Mouse (Mus musculus) embryonic facial prominence, embryonic 13.5 days (tissue): Measurements from ENCODE around the gene Ccl3. TPM values are rescaled to one million over a fixed set of nuclear protein-coding genes. Genes with fewer than 3 reads are reported as not detected.
A peak's percentile ranks its signal among the peaks of the same experiment; 100 is the strongest.

Experiments
- ATAC-seq: fragments of 200-750 bp; cut with Nextera tagmentation; 2 replicates; pipeline ENCODE4 v1.8.0; 2017; ENCODE audit warnings: low read depth; ENCODE audit not compliant: insufficient number of reproducible peaks, insufficient read depth, low FRiP score, low TSS enrichment
- H3K27ac ChIP-seq: fragments of 300-500 bp; sonication (generic); 2 replicates; pipeline ENCODE4 v1.5.1; 2015; ENCODE audit warnings: moderate library complexity, mild to moderate bottlenecking, inconsistent platforms
- H3K27me3 ChIP-seq: fragments of 300-500 bp; sonication (generic); 2 replicates; pipeline ENCODE4 v1.6.1; 2015; ENCODE audit warnings: mild to moderate bottlenecking, inconsistent platforms
- H3K36me3 ChIP-seq: fragments of 300-500 bp; sonication (generic); 2 replicates; pipeline ENCODE4 v1.6.1; 2015; ENCODE audit warnings: mild to moderate bottlenecking, inconsistent platforms
- H3K4me1 ChIP-seq: fragments of 300-500 bp; sonication (generic); 2 replicates; pipeline ENCODE4 v1.6.1; 2015; ENCODE audit warnings: inconsistent platforms
- H3K4me2 ChIP-seq: fragments of 300-500 bp; sonication (generic); 2 replicates; pipeline ENCODE4 v1.6.1; 2015; ENCODE audit warnings: moderate library complexity, mild to moderate bottlenecking, inconsistent platforms
- H3K4me3 ChIP-seq: fragments of 300-500 bp; sonication (generic); 2 replicates; pipeline ENCODE4 v1.5.1; 2015; ENCODE audit warnings: mild to moderate bottlenecking, inconsistent platforms
- H3K9ac ChIP-seq: fragments of 300-500 bp; sonication (generic); 2 replicates; pipeline ENCODE4 v1.6.1; 2015; ENCODE audit warnings: mild to moderate bottlenecking, inconsistent platforms
- H3K9me3 ChIP-seq: fragments of 300-500 bp; sonication (generic); 2 replicates; pipeline ENCODE4 v1.6.1; 2016; ENCODE audit warnings: inconsistent platforms
- WGBS: fragments of 180-500 bp; shearing (Covaris S2); methylation state at CpG from one replicate; pipeline ENCODE4 v1.1.7; 2015; ENCODE audit warnings: mixed read lengths; 5-methylcytosine and 5-hydroxymethylcytosine counted together
- polyA plus RNA-seq: library from polyadenylated mRNA; unstranded; fragments of >200 nt; fragmentation: Nextera tagmentation; extraction: Ambion mirVana; gene quantifications from 2 replicates; pipeline ENCODE4 v1.2.1, GENCODE M21; 2015

Ccl3 gene
- polyA plus RNA-seq, 1 experiment from 2014 or later = 0.38 TPM

DNA sequence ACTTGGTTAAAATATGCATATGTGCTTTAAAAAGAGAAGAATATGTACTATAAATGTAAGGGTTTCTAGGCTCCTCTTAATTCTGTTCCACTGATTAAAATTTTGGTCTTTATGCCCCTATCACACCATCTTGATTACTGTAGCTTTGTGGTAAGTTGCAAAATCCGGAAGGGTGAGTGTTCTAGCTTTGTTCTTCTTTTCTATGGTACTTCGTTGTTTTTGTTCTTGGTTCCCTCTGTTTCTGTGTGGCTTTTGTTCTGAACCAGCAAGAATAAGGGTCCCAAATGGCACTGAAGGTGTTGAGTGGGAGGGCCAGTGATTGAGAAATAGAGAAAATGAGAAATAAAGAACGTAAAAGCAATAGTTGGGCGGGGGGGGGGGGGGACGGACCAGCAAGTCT, 30.9 kb downstream of the Ccl3 start:
- WGBS = 71% methylated on average over 5 of the region's 5 CpGs
- Histone ChIP-seq H3K4me2 (no peak overlapping the region), H3K4me1 (no peaks in the 10 kb centered on the region), H3K9ac (no peak overlapping the region), H3K9me3 (no peaks in the 10 kb centered on the region), H3K27ac (no peak overlapping the region), H3K27me3 (no peaks in the 10 kb centered on the region), H3K36me3 (no peaks in the 10 kb centered on the region), H3K4me3 (no peak overlapping the region)
- ATAC-seq = no peak

DNA sequence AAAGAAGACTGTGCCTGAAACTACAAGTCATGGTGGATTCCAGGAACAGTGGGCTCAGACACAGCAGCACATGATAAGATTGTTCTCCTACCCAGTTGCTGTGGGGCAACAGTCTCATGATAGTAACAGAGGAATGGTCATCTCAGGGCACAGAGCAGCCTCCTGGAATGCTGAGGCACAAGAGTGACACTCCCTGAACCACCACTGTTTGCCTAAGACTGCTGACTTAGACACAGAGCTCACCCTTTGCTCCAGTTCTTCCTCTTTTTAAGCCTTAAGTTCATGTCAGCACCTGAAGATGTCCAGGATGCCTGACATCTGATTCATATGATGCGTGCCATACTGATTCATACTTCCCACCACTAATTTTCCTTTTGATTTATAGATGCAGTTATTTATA, 32.6 kb downstream of the Ccl3 start:
- no peak overlapping the region for H3K4me2 ChIP-seq
- no peaks in the 10 kb centered on the region for H3K4me1 ChIP-seq
- no peak overlapping the region for H3K27ac ChIP-seq
- no peak overlapping the region for H3K9ac ChIP-seq
- no peak for ATAC-seq
- H3K36me3 ChIP-seq = no peaks in the 10 kb centered on the region
- H3K9me3 ChIP-seq = no peaks in the 10 kb centered on the region
- H3K27me3 ChIP-seq = no peaks in the 10 kb centered on the region
- no peak overlapping the region for H3K4me3 ChIP-seq
- 78% methylated on average over 1 of the region's 1 CpGs for WGBS

DNA sequence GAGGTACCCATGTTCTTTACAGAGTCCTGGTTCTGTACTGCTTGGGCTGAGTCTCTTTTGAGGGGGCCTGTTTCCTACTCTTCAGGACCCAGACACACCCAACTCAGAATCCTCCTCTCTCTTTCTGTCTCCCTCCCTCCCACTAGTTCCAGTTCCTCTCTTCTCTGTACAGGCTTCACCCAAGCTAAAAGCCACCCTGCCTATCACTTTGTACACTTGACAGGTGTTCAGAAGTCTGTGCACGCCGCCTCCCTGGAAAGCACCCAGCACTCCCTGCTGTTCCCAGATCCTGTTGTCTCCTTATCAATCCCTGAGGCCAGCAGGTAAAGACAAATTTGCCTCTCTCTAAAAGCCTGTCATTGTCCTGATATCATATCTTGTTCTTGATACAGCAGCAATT, 38.3 kb downstream of the Ccl3 start:
- ATAC-seq = no peak
- H3K9me3 ChIP-seq = no peaks in the 10 kb centered on the region

DNA sequence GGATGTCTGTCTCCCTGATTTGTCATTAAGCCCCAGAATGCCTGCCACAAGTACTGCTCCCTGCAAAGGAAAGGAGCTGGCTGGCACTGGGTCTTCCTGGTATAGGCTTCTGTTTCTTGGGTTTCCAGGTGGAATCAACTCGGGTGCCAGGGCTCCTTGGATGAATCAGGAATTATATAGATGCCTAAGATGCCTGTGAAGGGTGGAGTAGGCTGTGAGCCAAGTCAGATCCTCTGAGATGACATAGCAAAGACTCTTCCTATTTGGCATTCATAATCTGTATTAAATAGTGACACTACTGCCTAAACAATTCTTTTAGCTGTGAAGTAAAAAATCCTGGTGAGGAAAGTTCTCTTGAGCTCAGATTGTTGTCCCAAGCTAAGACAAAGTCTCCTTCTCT, 42.8 kb downstream of the Ccl3 start:
- no peak overlapping the region for H3K9ac ChIP-seq
- no peak for ATAC-seq
- H3K9me3 ChIP-seq = no peaks in the 10 kb centered on the region

More for the DNA sequence above, 38.3 kb downstream of the Ccl3 start:
- Histone ChIP-seq H3K4me3 (no peak overlapping the region), H3K9ac (no peak overlapping the region), H3K36me3 (no peaks in the 10 kb centered on the region), H3K27me3 (no peaks in the 10 kb centered on the region), H3K4me1 (no peaks in the 10 kb centered on the region), H3K27ac (no peak overlapping the region), H3K4me2 (no peak overlapping the region)
- 72% methylated on average over 2 of the region's 2 CpGs for WGBS

DNA sequence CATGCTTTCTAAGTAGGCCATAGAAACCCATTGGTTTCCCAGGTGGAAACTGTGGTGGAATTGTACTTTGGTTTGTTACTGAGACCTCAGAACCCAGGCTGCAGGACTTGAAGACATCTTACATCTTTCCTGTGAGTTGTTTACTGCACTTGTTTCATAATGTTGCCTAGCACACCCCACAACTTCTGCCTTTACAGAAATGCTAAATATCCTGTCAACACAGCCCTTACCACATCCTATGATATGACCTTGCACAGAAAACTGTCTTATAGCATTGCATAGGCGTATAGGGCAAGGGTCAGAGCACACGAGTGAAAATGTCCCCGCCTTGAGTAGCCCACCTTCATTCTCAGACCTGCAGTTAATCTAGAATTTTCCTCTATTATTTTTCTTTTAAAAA, 43.6 kb downstream of the Ccl3 start:
- no peaks in the 10 kb centered on the region for H3K9me3 ChIP-seq
- 90% methylated on average over 3 of the region's 3 CpGs for WGBS
- no peak overlapping the region for H3K27ac ChIP-seq
- no peaks in the 10 kb centered on the region for H3K27me3 ChIP-seq
- H3K36me3 ChIP-seq = no peaks in the 10 kb centered on the region
- no peak overlapping the region for H3K4me3 ChIP-seq
- H3K9ac ChIP-seq = no peak overlapping the region
- no peaks in the 10 kb centered on the region for H3K4me1 ChIP-seq
- no peak for ATAC-seq
- no peak overlapping the region for H3K4me2 ChIP-seq

More for the DNA sequence above, 42.8 kb downstream of the Ccl3 start:
- no peaks in the 10 kb centered on the region for H3K27me3 ChIP-seq
- no peak overlapping the region for H3K27ac ChIP-seq
- H3K4me2 ChIP-seq = no peak overlapping the region
- no peak overlapping the region for H3K4me3 ChIP-seq
- 48% methylated on average over 1 of the region's 1 CpGs for WGBS
- H3K4me1 ChIP-seq = no peaks in the 10 kb centered on the region
- H3K36me3 ChIP-seq = no peaks in the 10 kb centered on the region

- H3K4me3 ChIP-seq = no peak overlapping the region
- no peaks in the 10 kb centered on the region for H3K9me3 ChIP-seq
- 88% methylated on average over 4 of the region's 4 CpGs for WGBS
- H3K36me3 ChIP-seq = no peaks in the 10 kb centered on the region
- no peak overlapping the region for H3K9ac ChIP-seq
- H3K4me2 ChIP-seq = no peak overlapping the region
- H3K27ac ChIP-seq = no peak overlapping the region
- H3K4me1 ChIP-seq = no peaks in the 10 kb centered on the region
- ATAC-seq = no peak
- H3K27me3 ChIP-seq = no peaks in the 10 kb centered on the region
Measured at GRCm38 (mm10) chr11:83604698-83605097, 44.5 kb downstream of the Ccl3 start.

DNA sequence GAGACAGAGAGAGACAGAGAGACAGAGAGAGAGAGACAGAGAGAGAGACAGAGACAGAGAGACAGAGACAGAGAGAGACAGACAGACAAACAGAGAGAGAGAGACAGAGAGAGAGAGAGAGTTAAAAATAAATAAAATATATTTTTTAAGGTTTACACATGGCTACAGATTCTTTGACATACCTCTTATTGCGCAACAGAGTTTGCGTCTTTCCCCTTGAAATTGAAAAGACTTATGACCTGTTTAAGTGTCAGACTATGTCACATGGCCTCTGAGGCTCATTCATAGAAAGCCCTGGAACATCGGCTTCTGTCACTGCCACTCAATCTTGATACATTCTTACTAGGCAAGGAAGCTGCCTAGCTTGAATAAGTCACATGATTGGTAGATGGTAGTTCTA, 45.8 kb downstream of the Ccl3 start:
- Histone ChIP-seq H3K4me2 (no peak overlapping the region), H3K9me3 (no peaks in the 10 kb centered on the region), H3K36me3 (no peaks in the 10 kb centered on the region), H3K4me1 (no peaks in the 10 kb centered on the region), H3K9ac (no peak overlapping the region), H3K27ac (no peak overlapping the region), H3K4me3 (no peak overlapping the region), H3K27me3 (no peaks in the 10 kb centered on the region)
- WGBS = 88% methylated on average over 3 of the region's 3 CpGs
- ATAC-seq = no peak

DNA sequence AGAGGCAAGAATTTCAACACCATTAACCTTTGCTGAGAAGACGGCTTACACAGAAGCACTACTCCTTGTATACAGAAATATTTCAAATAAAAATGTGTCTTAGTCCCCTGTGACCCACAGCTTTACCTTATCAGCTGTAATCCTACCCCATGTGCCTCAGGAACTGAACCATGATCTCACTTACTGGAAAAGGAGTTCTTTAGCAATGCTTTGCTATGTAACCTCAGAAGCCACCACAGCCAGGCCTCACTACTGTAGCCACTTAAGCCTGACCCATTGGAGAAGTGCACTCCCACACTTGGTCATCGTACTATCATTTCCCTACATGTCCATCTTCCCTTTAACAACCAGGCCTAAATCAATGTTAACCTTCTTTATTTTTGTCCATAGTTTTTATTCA, 48.6 kb downstream of the Ccl3 start:
- Histone ChIP-seq H3K9me3 (no peaks in the 10 kb centered on the region), H3K36me3 (no peaks in the 10 kb centered on the region), H3K4me2 (no peak overlapping the region), H3K27me3 (no peaks in the 10 kb centered on the region), H3K4me3 (no peak overlapping the region), H3K27ac (no peak overlapping the region), H3K4me1 (no peaks in the 10 kb centered on the region), H3K9ac (no peak overlapping the region)
- 83% methylated on average over 2 of the region's 2 CpGs for WGBS
- ATAC-seq = no peak

GRCm38 (mm10) chr11:83598991-83599390, 50.2 kb downstream of the Ccl3 start:
- Histone ChIP-seq H3K27ac (no peak overlapping the region), H3K4me1 (no peaks in the 10 kb centered on the region), H3K4me2 (no peak overlapping the region), H3K4me3 (no peak overlapping the region), H3K27me3 (no peaks in the 10 kb centered on the region), H3K36me3 (no peaks in the 10 kb centered on the region), H3K9me3 (no peaks in the 10 kb centered on the region), H3K9ac (no peak overlapping the region)
- no peak for ATAC-seq
- 85% methylated on average over 3 of the region's 3 CpGs for WGBS

DNA sequence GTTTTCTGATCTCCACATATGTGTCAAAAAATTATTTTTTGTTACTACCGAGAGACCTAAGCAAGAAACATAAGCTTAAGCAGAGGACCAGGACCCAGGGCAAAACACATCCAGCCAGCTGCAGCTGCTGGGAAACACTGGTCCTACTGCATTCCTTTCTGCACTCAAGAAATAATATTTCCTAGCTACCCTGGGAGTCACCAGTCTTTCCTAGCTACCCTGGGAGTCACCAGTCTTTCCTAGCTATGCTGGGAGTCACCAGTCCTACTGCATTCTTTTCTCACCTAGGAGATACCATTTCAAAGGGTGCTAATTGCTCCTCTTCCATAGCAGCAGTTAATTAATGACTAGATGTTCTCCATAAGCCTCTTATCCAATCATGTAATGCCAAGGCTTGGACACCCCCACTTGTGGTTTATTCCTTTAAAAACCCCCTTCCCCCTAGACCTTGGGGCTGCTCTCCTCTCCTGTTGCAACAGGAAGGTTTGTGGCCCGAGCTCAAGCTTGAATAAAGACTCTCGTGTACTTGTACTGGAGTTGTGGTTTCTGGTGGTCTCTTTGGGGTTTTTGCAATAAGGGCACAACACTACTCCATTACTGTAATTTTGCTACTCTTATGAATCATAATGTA, 50.8 kb downstream of the Ccl3 start:
- Histone ChIP-seq H3K27me3 (no peaks in the 10 kb centered on the region), H3K4me3 (no peak overlapping the region), H3K4me2 (no peak overlapping the region), H3K4me1 (no peaks in the 10 kb centered on the region), H3K36me3 (no peaks in the 10 kb centered on the region), H3K9me3 (no peaks in the 10 kb centered on the region), H3K9ac (no peak overlapping the region), H3K27ac (peak overlapping the region; percentile 52)
- no peak for ATAC-seq
- WGBS = 70% methylated on average over 3 of the region's 3 CpGs
